Mouse (Mus musculus): ENCODE measurements at regions not wholly inside any gene's neighbourhood (a gene's known extent, or its start where the extent isn't known, plus 50 kb on each side); places are given as distances from the start of the nearest gene placed in this dataset.

GRCm38 (mm10) chr15:65637520-65638184 lies 622.9 kb upstream of the Gm21961 start:
- H3K36me3 ChIP-seq (ENCODE audit: control insufficient read depth in 1 of 2, insufficient read depth in 2 of 2, low read length in 2 of 2) = no peaks in the 10 kb centered on the region
- H3K4me1 ChIP-seq (ENCODE audit: control insufficient read depth in 1 of 2, insufficient read depth in 2 of 2, low read length in 2 of 2) = no peaks in the 10 kb centered on the region
- no peaks in the 10 kb centered on the region for H3K27me3 ChIP-seq (ENCODE audit: control insufficient read depth in 1 of 2, insufficient read depth in 2 of 2, low read length in 2 of 2)
- DNase-seq (ENCODE audit: low read depth, low spot score) = peak; percentile 22
- no peak overlapping the region for H3K9ac ChIP-seq (ENCODE audit: control insufficient read depth, low read depth, low read length, poor library complexity, severe bottlenecking)
- H3K9me3 ChIP-seq (replicated peaks; ENCODE audit: insufficient read depth, low read length) = no peaks in the 10 kb centered on the region
- no peaks in the 10 kb centered on the region for H3K79me2 ChIP-seq (ENCODE audit: control insufficient read depth, insufficient read depth, low read length, poor library complexity)
- H3K27ac ChIP-seq (ENCODE audit: control insufficient read depth, low read depth, low read length) = no peak overlapping the region
- TF ChIP-seq UBTF (IDR thresholded peaks at IDR 0.05; ENCODE audit: borderline replicate concordance, insufficient read depth, low read depth, low read length) (no peak), SMC3 (IDR thresholded peaks at IDR 0.05; ENCODE audit: low read depth, low read length) (peak; percentile 44), MAZ (IDR thresholded peaks at IDR 0.05; ENCODE audit: low read depth, low read length) (no peak), RAD21 (IDR thresholded peaks at IDR 0.05; ENCODE audit: low read depth, low read length) (peak; percentile 45), CTCF (IDR thresholded peaks at IDR 0.05 in 2 of 3, conservative IDR thresholded peaks at IDR 0.05 in 1 of 3; ENCODE audit: control insufficient read depth in 1 of 3, insufficient read depth in 1 of 3, low read depth in 2 of 3, low read length in 3 of 3, poor library complexity in 1 of 3, severe bottlenecking in 1 of 3) (peak in 2 of 3 experiments; percentile 18 to 42; a peak in 3 of 6 replicates)
- H3K4me3 ChIP-seq (ENCODE audit: control insufficient read depth in 1 of 2, insufficient read depth in 1 of 2, low read depth in 2 of 2, low read length in 2 of 2) = no peak overlapping the region

- no peak for DNase-seq (ENCODE audit: low read depth, low spot score)
- no peak overlapping the region for H3K27ac ChIP-seq (ENCODE audit: control insufficient read depth, low read depth, low read length)
- H3K27me3 ChIP-seq (ENCODE audit: control insufficient read depth in 1 of 2, insufficient read depth in 2 of 2, low read length in 2 of 2) = no peaks in the 10 kb centered on the region
- H3K9ac ChIP-seq (ENCODE audit: control insufficient read depth, low read depth, low read length, poor library complexity, severe bottlenecking) = no peak overlapping the region
- no peaks in the 10 kb centered on the region for H3K79me2 ChIP-seq (ENCODE audit: control insufficient read depth, insufficient read depth, low read length, poor library complexity)
- H3K4me1 ChIP-seq (ENCODE audit: control insufficient read depth in 1 of 2, insufficient read depth in 2 of 2, low read length in 2 of 2) = no peaks in the 10 kb centered on the region
- H3K36me3 ChIP-seq (ENCODE audit: control insufficient read depth in 1 of 2, insufficient read depth in 2 of 2, low read length in 2 of 2) = no peaks in the 10 kb centered on the region
- H3K4me3 ChIP-seq (ENCODE audit: control insufficient read depth in 1 of 2, insufficient read depth in 1 of 2, low read depth in 2 of 2, low read length in 2 of 2) = no peak overlapping the region
- no peaks in the 10 kb centered on the region for H3K9me3 ChIP-seq (replicated peaks; ENCODE audit: insufficient read depth, low read length)
- TF ChIP-seq ZKSCAN1 (IDR thresholded peaks at IDR 0.05; ENCODE audit: low read depth, low read length) = no peak
Observed at GRCm38 (mm10) chr15:65632440-65632839, 617.7 kb upstream of the Gm21961 start.

- no peak overlapping the region for H3K9ac ChIP-seq (ENCODE audit: control insufficient read depth, low read depth, low read length, poor library complexity, severe bottlenecking)
- H3K27me3 ChIP-seq (ENCODE audit: control insufficient read depth in 1 of 2, insufficient read depth in 2 of 2, low read length in 2 of 2) = no peaks in the 10 kb centered on the region
Observed at GRCm38 (mm10) chr15:65630476-65630875, 615.8 kb upstream of the Gm21961 start.

More at GRCm38 (mm10) chr15:65630476-65630875, 615.8 kb upstream of the Gm21961 start:
- no peak overlapping the region for H3K4me3 ChIP-seq (ENCODE audit: control insufficient read depth in 1 of 2, insufficient read depth in 1 of 2, low read depth in 2 of 2, low read length in 2 of 2)
- H3K4me1 ChIP-seq (ENCODE audit: control insufficient read depth in 1 of 2, insufficient read depth in 2 of 2, low read length in 2 of 2) = no peaks in the 10 kb centered on the region
- H3K79me2 ChIP-seq (ENCODE audit: control insufficient read depth, insufficient read depth, low read length, poor library complexity) = no peaks in the 10 kb centered on the region
- TF ChIP-seq MAFK (IDR thresholded peaks at IDR 0.05; ENCODE audit: borderline replicate concordance, low read depth, low read length) = no peak
- TF ChIP-seq SIN3A (IDR thresholded peaks at IDR 0.05; ENCODE audit: low read length) = no peak
- no peak for TF ChIP-seq MXI1 (IDR thresholded peaks at IDR 0.05; ENCODE audit: low read depth, low read length)
- TF ChIP-seq ZC3H11A (IDR thresholded peaks at IDR 0.05; ENCODE audit: low read depth, low read length) = no peak
- TF ChIP-seq ELF1 (IDR thresholded peaks at IDR 0.05; ENCODE audit: low read depth, low read length) = no peak
- TF ChIP-seq BHLHE40 (IDR thresholded peaks at IDR 0.05; ENCODE audit: borderline replicate concordance, low read depth, low read length) = no peak
- TF ChIP-seq RCOR1 (IDR thresholded peaks at IDR 0.05; ENCODE audit: low read depth, low read length) = no peak
- no peak for TF ChIP-seq TAL1 (IDR thresholded peaks at IDR 0.05; ENCODE audit: low read length)
- no peak for TF ChIP-seq JUND (IDR thresholded peaks at IDR 0.05; ENCODE audit: low read depth, low read length)
- no peak for TF ChIP-seq HCFC1 (IDR thresholded peaks at IDR 0.05; ENCODE audit: low read depth, low read length)
- no peak for TF ChIP-seq ZKSCAN1 (IDR thresholded peaks at IDR 0.05; ENCODE audit: low read depth, low read length)
- no peak for TF ChIP-seq USF2 (IDR thresholded peaks at IDR 0.05; ENCODE audit: borderline replicate concordance in 1 of 2, insufficient read depth in 1 of 2, low read depth in 1 of 2, low read length in 2 of 2)
- no peak for TF ChIP-seq UBTF (IDR thresholded peaks at IDR 0.05; ENCODE audit: borderline replicate concordance, insufficient read depth, low read depth, low read length)
- TF ChIP-seq GABPA (IDR thresholded peaks at IDR 0.05; ENCODE audit: low read depth, low read length) = no peak
- no peak for TF ChIP-seq E2F4 (IDR thresholded peaks at IDR 0.05; ENCODE audit: borderline replicate concordance, low read depth, low read length)
- TF ChIP-seq CTCF (IDR thresholded peaks at IDR 0.05 in 2 of 3, conservative IDR thresholded peaks at IDR 0.05 in 1 of 3; ENCODE audit: control insufficient read depth in 1 of 3, insufficient read depth in 1 of 3, low read depth in 2 of 3, low read length in 3 of 3, poor library complexity in 1 of 3, severe bottlenecking in 1 of 3) = no peak
- TF ChIP-seq MYC (IDR thresholded peaks at IDR 0.05; ENCODE audit: low read depth, low read length) = no peak
- TF ChIP-seq TBP (IDR thresholded peaks at IDR 0.05; ENCODE audit: low read depth, low read length) = no peak
- no peak for TF ChIP-seq MYB (IDR thresholded peaks at IDR 0.05; ENCODE audit: low read depth, low read length)
- TF ChIP-seq ZNF384 (IDR thresholded peaks at IDR 0.05; ENCODE audit: low read depth, low read length) = no peak
- no peaks in the 10 kb centered on the region for H3K9me3 ChIP-seq (replicated peaks; ENCODE audit: insufficient read depth, low read length)
- H3K27ac ChIP-seq (ENCODE audit: control insufficient read depth, low read depth, low read length) = no peak overlapping the region
- H3K36me3 ChIP-seq (ENCODE audit: control insufficient read depth in 1 of 2, insufficient read depth in 2 of 2, low read length in 2 of 2) = no peaks in the 10 kb centered on the region
- no peak for DNase-seq (ENCODE audit: low read depth, low spot score)

Measured in MEL (cell line).